Mouse (Mus musculus) limb, embryonic 15.5 days (tissue): Measurements from ENCODE around the gene Stkld1. TPM values are rescaled to one million over a fixed set of nuclear protein-coding genes. Genes with fewer than 3 reads are reported as not detected.

Experiments used
- ATAC-seq: fragments of 200-750 bp; cut with Nextera tagmentation; 2 replicates; pipeline ENCODE4 v1.8.0; 2017; ENCODE audit warnings: low read depth, moderate TSS enrichment; ENCODE audit not compliant: insufficient number of reproducible peaks, low FRiP score, low TSS enrichment
- H3K27ac ChIP-seq: fragments of 300-500 bp; sonication (generic); 2 replicates; pipeline ENCODE4 v1.5.1; 2015; ENCODE audit warnings: moderate library complexity, mild to moderate bottlenecking, inconsistent platforms
- H3K27me3 ChIP-seq: fragments of 300-500 bp; sonication (generic); 2 replicates; pipeline ENCODE4 v1.6.1; 2015; ENCODE audit warnings: inconsistent platforms
- H3K36me3 ChIP-seq: fragments of 300-500 bp; sonication (generic); 2 replicates; pipeline ENCODE4 v1.6.1; 2015; ENCODE audit warnings: inconsistent platforms
- H3K4me1 ChIP-seq: fragments of 300-500 bp; sonication (generic); 2 replicates; pipeline ENCODE4 v1.6.1; 2015; ENCODE audit warnings: inconsistent platforms
- H3K4me2 ChIP-seq: fragments of 300-500 bp; sonication (generic); 2 replicates; pipeline ENCODE4 v1.6.1; 2015; ENCODE audit warnings: mild to moderate bottlenecking, inconsistent platforms
- H3K4me3 ChIP-seq: fragments of 300-500 bp; sonication (generic); 2 replicates; pipeline ENCODE4 v1.5.1; 2015; ENCODE audit warnings: mild to moderate bottlenecking, inconsistent platforms
- H3K9ac ChIP-seq: fragments of 300-500 bp; sonication (generic); 2 replicates; pipeline ENCODE4 v1.6.1; 2015; ENCODE audit warnings: inconsistent platforms
- H3K9me3 ChIP-seq: fragments of 300-500 bp; sonication (generic); 2 replicates; pipeline ENCODE4 v1.6.1; 2016; ENCODE audit warnings: inconsistent platforms
- WGBS: fragments of 180-500 bp; shearing (Covaris S2); methylation state at CpG from one replicate; pipeline ENCODE4 v1.1.7; 2015; 5-methylcytosine and 5-hydroxymethylcytosine counted together
- polyA plus RNA-seq: library from polyadenylated mRNA; unstranded; fragments of >200 nt; fragmentation: Nextera tagmentation; extraction: Ambion mirVana; gene quantifications from 2 replicates; pipeline ENCODE4 v1.2.1, GENCODE M21; 2015

The Stkld1 gene
- polyA plus RNA-seq, 1 experiment from 2014 or later = 0.06 TPM

GRCm38 (mm10) chr2:26951346-26951905 is 17.6 kb downstream of the Stkld1 start:
- Histone ChIP-seq H3K4me1 (no peaks in the 10 kb centered on the region), H3K36me3 (peaks cover 71% of the 10 kb centered on the region), H3K9me3 (no peaks in the 10 kb centered on the region), H3K4me3 (no peak overlapping the region), H3K4me2 (no peak overlapping the region), H3K27me3 (no peaks in the 10 kb centered on the region), H3K9ac (no peak overlapping the region), H3K27ac (no peak overlapping the region)
- 89% methylated on average over 8 of the region's 8 CpGs for WGBS
- ATAC-seq = no peak

GRCm38 (mm10) chr2:26952193-26952592 is 18.3 kb downstream of the Stkld1 start:
- no peak overlapping the region for H3K4me3 ChIP-seq
- H3K4me1 ChIP-seq = no peaks in the 10 kb centered on the region
- no peak for ATAC-seq
- peaks cover 73% of the 10 kb centered on the region for H3K36me3 ChIP-seq
- H3K9me3 ChIP-seq = no peaks in the 10 kb centered on the region
- no peak overlapping the region for H3K4me2 ChIP-seq
- no peak overlapping the region for H3K9ac ChIP-seq
- WGBS = 92% methylated on average over 4 of the region's 4 CpGs
- no peak overlapping the region for H3K27ac ChIP-seq
- no peaks in the 10 kb centered on the region for H3K27me3 ChIP-seq

GRCm38 (mm10) chr2:26952866-26953265 is 19.0 kb downstream of the Stkld1 start:
- Histone ChIP-seq H3K9me3 (no peaks in the 10 kb centered on the region), H3K36me3 (peaks cover 80% of the 10 kb centered on the region), H3K4me1 (no peaks in the 10 kb centered on the region), H3K4me2 (no peak overlapping the region), H3K9ac (no peak overlapping the region), H3K27me3 (no peaks in the 10 kb centered on the region), H3K4me3 (no peak overlapping the region), H3K27ac (no peak overlapping the region)
- no peak for ATAC-seq
- 76% methylated on average over 8 of the region's 8 CpGs for WGBS

- Histone ChIP-seq H3K9me3 (no peaks in the 10 kb centered on the region), H3K4me3 (no peak overlapping the region), H3K27me3 (no peaks in the 10 kb centered on the region), H3K4me2 (no peak overlapping the region), H3K36me3 (peaks cover 84% of the 10 kb centered on the region), H3K4me1 (no peaks in the 10 kb centered on the region), H3K9ac (no peak overlapping the region), H3K27ac (no peak overlapping the region)
- WGBS = 94% methylated on average over 2 of the region's 2 CpGs
- ATAC-seq = no peak
Observed at GRCm38 (mm10) chr2:26954735-26955395, 21.0 kb downstream of the Stkld1 start.

- Histone ChIP-seq H3K27me3 (no peaks in the 10 kb centered on the region), H3K4me3 (no peak overlapping the region), H3K4me1 (peaks cover 3% of the 10 kb centered on the region; the same call in 1 of the 2 replicates), H3K27ac (no peak overlapping the region), H3K9me3 (no peaks in the 10 kb centered on the region), H3K4me2 (no peak overlapping the region), H3K36me3 (peaks cover 89% of the 10 kb centered on the region), H3K9ac (no peak overlapping the region)
- no peak for ATAC-seq
- WGBS = 95% methylated on average over 12 of the region's 12 CpGs
Observed at GRCm38 (mm10) chr2:26956811-26957487, 23.1 kb downstream of the Stkld1 start.

- Histone ChIP-seq H3K9me3 (no peaks in the 10 kb centered on the region), H3K4me3 (no peak overlapping the region), H3K9ac (no peak overlapping the region), H3K4me1 (peaks cover 7% of the 10 kb centered on the region; the same call in 1 of the 2 replicates), H3K27me3 (no peaks in the 10 kb centered on the region), H3K4me2 (no peak overlapping the region), H3K27ac (no peak overlapping the region), H3K36me3 (peaks cover 89% of the 10 kb centered on the region)
- no peak for ATAC-seq
- 79% methylated on average over 2 of the region's 2 CpGs for WGBS
Observed at GRCm38 (mm10) chr2:26957488-26957859, 23.6 kb downstream of the Stkld1 start.

GRCm38 (mm10) chr2:26960756-26961155 is 26.9 kb downstream of the Stkld1 start:
- ATAC-seq = no peak
- Histone ChIP-seq H3K27me3 (no peaks in the 10 kb centered on the region), H3K4me3 (no peak overlapping the region), H3K4me2 (no peak overlapping the region), H3K27ac (no peak overlapping the region), H3K9ac (no peak overlapping the region), H3K4me1 (peaks cover 20% of the 10 kb centered on the region), H3K9me3 (no peaks in the 10 kb centered on the region), H3K36me3 (peaks cover 61% of the 10 kb centered on the region)
- 78% methylated on average over 4 of the region's 4 CpGs for WGBS

- Histone ChIP-seq H3K4me3 (peak within 1 kb of the TSS; percentile 83), H3K4me1 (peaks cover 20% of the 10 kb centered on the region), H3K27ac (peak within 1 kb of the TSS; percentile 99), H3K27me3 (no peaks in the 10 kb centered on the region), H3K4me2 (peak within 1 kb of the TSS; percentile 78), H3K36me3 (peaks cover 30% of the 10 kb centered on the region), H3K9ac (peak within 1 kb of the TSS; percentile 92), H3K9me3 (no peaks in the 10 kb centered on the region)
- peak; percentile 94 for ATAC-seq
- under 1% methylated on average over 50 of the region's 50 CpGs for WGBS
Observed at GRCm38 (mm10) chr2:26963923-26964723, 30.3 kb downstream of the Stkld1 start, which contains the start of gene Rexo4. TSS of gene Rexo4 (minus strand) at chr2:26964386.

GRCm38 (mm10) chr2:26964724-26965370 is 31.0 kb downstream of the Stkld1 start:
- WGBS = 16% methylated on average over 14 of the region's 14 CpGs
- peak overlapping the region; percentile 78 for H3K4me2 ChIP-seq
- H3K36me3 ChIP-seq = peaks cover 26% of the 10 kb centered on the region
- H3K4me3 ChIP-seq = peak overlapping the region; percentile 83
- ATAC-seq = no peak
- H3K27ac ChIP-seq = peak overlapping the region; percentile 99
- H3K27me3 ChIP-seq = no peaks in the 10 kb centered on the region
- no peaks in the 10 kb centered on the region for H3K9me3 ChIP-seq
- H3K9ac ChIP-seq = peak overlapping the region; percentile 92
- peaks cover 20% of the 10 kb centered on the region for H3K4me1 ChIP-seq

GRCm38 (mm10) chr2:26967262-26967661 is 33.4 kb downstream of the Stkld1 start:
- H3K9ac ChIP-seq = no peak overlapping the region

GRCm38 (mm10) chr2:26973116-26973515 is 39.3 kb downstream of the Stkld1 start, which contains the start of gene Adamts13:
TSS of gene Adamts13 (plus strand) at chr2:26973416.
- ATAC-seq = no peak
- no peaks in the 10 kb centered on the region for H3K9me3 ChIP-seq
- no peak within 1 kb of the TSS for H3K4me3 ChIP-seq
- no peaks in the 10 kb centered on the region for H3K4me1 ChIP-seq
- no peak within 1 kb of the TSS for H3K4me2 ChIP-seq
- H3K27me3 ChIP-seq = no peaks in the 10 kb centered on the region
- WGBS = 69% methylated on average over 3 of the region's 3 CpGs
- no peak within 1 kb of the TSS for H3K27ac ChIP-seq
- no peaks in the 10 kb centered on the region for H3K36me3 ChIP-seq
- no peak within 1 kb of the TSS for H3K9ac ChIP-seq

More at GRCm38 (mm10) chr2:26967262-26967661, 33.4 kb downstream of the Stkld1 start:
- H3K27me3 ChIP-seq = no peaks in the 10 kb centered on the region
- H3K4me3 ChIP-seq = no peak overlapping the region
- ATAC-seq = no peak
- WGBS = 85% methylated on average over 2 of the region's 2 CpGs
- H3K4me2 ChIP-seq = no peak overlapping the region
- no peak overlapping the region for H3K27ac ChIP-seq
- H3K4me1 ChIP-seq = peaks cover 14% of the 10 kb centered on the region
- no peaks in the 10 kb centered on the region for H3K9me3 ChIP-seq
- peaks cover 2% of the 10 kb centered on the region for H3K36me3 ChIP-seq
